Mouse (Mus musculus) stomach, postnatal 0 days (tissue): ENCODE results near the gene Impg1. TPM values are rescaled to one million over a fixed set of nuclear protein-coding genes. Genes with fewer than 3 reads are reported as not detected.
A peak's percentile ranks its signal among the peaks of the same experiment; 100 is the strongest.

ENCODE experiments used
- ATAC-seq: fragments of 200-750 bp; cut with Nextera tagmentation; 2 replicates; pipeline ENCODE4 v1.8.0; 2017; ENCODE audit not compliant: low FRiP score, low TSS enrichment
- DNase-seq: peaks from one replicate; pipeline ENCODE4 v3.0.0-alpha.2; 2016; ENCODE audit warnings: low spot score
- H3K27ac ChIP-seq: fragments of 300-500 bp; sonication (generic); replicated peaks from 2 replicates; pipeline ENCODE4 v1.5.1; 2014; ENCODE audit warnings: mild to moderate bottlenecking, control low read depth
- H3K27me3 ChIP-seq: fragments of 300-500 bp; sonication (generic); 2 replicates; pipeline ENCODE4 v1.6.1; 2014; ENCODE audit warnings: low read length; ENCODE audit not compliant: control insufficient read depth, insufficient read depth
- H3K36me3 ChIP-seq: fragments of 300-500 bp; sonication (generic); 2 replicates; pipeline ENCODE4 v1.6.1; 2014; ENCODE audit warnings: low read length, mixed read lengths; ENCODE audit not compliant: control insufficient read depth, insufficient read depth
- H3K4me1 ChIP-seq: fragments of 300-500 bp; sonication (generic); replicated peaks from 2 replicates; pipeline ENCODE4 v1.6.1; 2014; ENCODE audit warnings: antibody characterized with exemption; ENCODE audit not compliant: control insufficient read depth, insufficient read depth
- H3K4me2 ChIP-seq: fragments of 300-500 bp; sonication (generic); replicated peaks from 2 replicates; pipeline ENCODE4 v1.6.1; 2014; ENCODE audit warnings: low read depth, mild to moderate bottlenecking, control low read depth, moderate library complexity
- H3K4me3 ChIP-seq: fragments of 300-500 bp; sonication (generic); 2 replicates; pipeline ENCODE4 v1.5.1; 2014; ENCODE audit warnings: low read depth, low read length, control low read depth
- H3K9ac ChIP-seq: fragments of 300-500 bp; sonication (generic); 2 replicates; pipeline ENCODE4 v1.6.1; 2014; ENCODE audit warnings: mild to moderate bottlenecking, low read length, control low read depth, mixed read lengths
- H3K9me3 ChIP-seq: fragments of 300-500 bp; sonication (generic); 2 replicates; pipeline ENCODE4 v1.6.1; 2016; ENCODE audit warnings: low read length; ENCODE audit not compliant: control insufficient read depth
- CTCF ChIP-seq: IDR thresholded peaks from 2 replicates; pipeline ENCODE4 v1.5.1; 2016; ENCODE audit warnings: antibody characterized with exemption, low read depth, mild to moderate bottlenecking, moderate library complexity
- EP300 ChIP-seq: optimal IDR thresholded peaks from 2 replicates; pipeline ENCODE3; 2016; ENCODE audit warnings: antibody characterized with exemption
- WGBS: fragments of 180-500 bp; shearing (Covaris S2); extraction: QIAGEN DNeasy Blood & Tissue Kit; methylation state at CpG from one replicate; pipeline ENCODE4 v1.1.7; 2014; 5-methylcytosine and 5-hydroxymethylcytosine counted together
- polyA plus RNA-seq: library from polyadenylated mRNA; unstranded; fragments of >200 nt; fragmentation: Nextera tagmentation; extraction: Ambion mirVana; gene quantifications from 2 replicates; pipeline ENCODE4 v1.2.1, GENCODE M21; 2015

Impg1 gene
- polyA plus RNA-seq, 1 experiment from 2014 or later: 0.59 TPM

GRCm38 (mm10) chr9:80367520-80368204 is 97.6 kb downstream of the Impg1 start:
- no peaks in the 10 kb centered on the region for H3K36me3 ChIP-seq
- no peak overlapping the region for H3K4me3 ChIP-seq
- no peaks in the 10 kb centered on the region for H3K4me1 ChIP-seq
- H3K4me2 ChIP-seq: no peak overlapping the region
- no peaks in the 10 kb centered on the region for H3K9me3 ChIP-seq
- no peak for TF ChIP-seq CTCF
- no peak for TF ChIP-seq EP300
- no peaks in the 10 kb centered on the region for H3K27me3 ChIP-seq
- no peak overlapping the region for H3K9ac ChIP-seq
- 91% methylated on average over 2 of the region's 2 CpGs for WGBS
- H3K27ac ChIP-seq: no peak overlapping the region
- ATAC-seq: no peak
- no peak for DNase-seq

GRCm38 (mm10) chr9:80360063-80360462 is 105.2 kb downstream of the Impg1 start:
- Histone ChIP-seq H3K9ac (no peak overlapping the region), H3K27me3 (no peaks in the 10 kb centered on the region), H3K36me3 (no peaks in the 10 kb centered on the region), H3K4me1 (no peaks in the 10 kb centered on the region), H3K9me3 (no peaks in the 10 kb centered on the region), H3K27ac (no peak overlapping the region), H3K4me3 (no peak overlapping the region), H3K4me2 (no peak overlapping the region)
- TF ChIP-seq EP300: no peak
- no peak for TF ChIP-seq CTCF
- DNase-seq: no peak
- ATAC-seq: no peak

DNA sequence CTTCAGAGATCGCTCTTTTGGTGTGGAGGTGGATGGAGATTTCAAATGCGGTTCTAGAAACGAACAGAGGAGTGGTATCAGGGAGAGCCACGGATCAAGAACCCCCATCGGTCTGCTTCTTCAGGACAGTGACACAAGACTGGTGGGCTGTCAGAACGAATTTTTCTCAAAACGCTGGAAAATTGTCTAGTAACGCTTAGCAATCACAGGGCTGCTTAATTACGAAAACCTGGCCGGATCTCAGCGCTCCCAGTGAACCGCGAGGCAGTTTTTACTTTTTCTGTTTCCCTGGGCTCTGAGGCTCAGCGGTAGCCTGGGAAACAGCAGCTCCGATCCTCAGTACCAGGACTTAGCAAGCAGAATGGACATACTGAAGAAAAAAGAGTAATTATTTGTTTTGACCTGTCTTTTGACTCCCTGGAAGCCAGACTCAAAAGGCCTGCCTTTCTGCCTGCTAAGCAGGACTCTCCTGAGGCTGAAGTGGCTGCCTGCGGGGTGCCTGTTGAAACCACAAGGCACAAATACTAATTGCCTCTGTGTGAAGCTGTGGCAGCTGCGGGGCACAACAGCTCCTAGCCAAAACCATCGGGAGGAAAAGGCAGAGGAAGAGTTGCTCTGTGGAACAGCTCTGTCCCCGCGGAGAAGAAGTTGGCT is 113.5 kb downstream of the Impg1 start:
- DNase-seq (no peak), ATAC-seq (no peak)
- Histone ChIP-seq H3K4me2 (peak overlapping the region; percentile 23; the same call in 1 of the 2 replicates), H3K4me3 (no peak overlapping the region), H3K27me3 (no peaks in the 10 kb centered on the region), H3K36me3 (no peaks in the 10 kb centered on the region), H3K4me1 (no peaks in the 10 kb centered on the region), H3K9ac (no peak overlapping the region), H3K9me3 (no peaks in the 10 kb centered on the region), H3K27ac (no peak overlapping the region)
- TF ChIP-seq EP300 (no peak), CTCF (no peak)
- WGBS: 46% methylated on average over 20 of the region's 20 CpGs

GRCm38 (mm10) chr9:80351295-80351677 is 114.0 kb downstream of the Impg1 start:
- no peak overlapping the region for H3K9ac ChIP-seq
- no peaks in the 10 kb centered on the region for H3K27me3 ChIP-seq
- H3K4me1 ChIP-seq: no peaks in the 10 kb centered on the region
- H3K36me3 ChIP-seq: no peaks in the 10 kb centered on the region
- H3K9me3 ChIP-seq: no peaks in the 10 kb centered on the region
- H3K4me2 ChIP-seq: peak overlapping the region; percentile 23; the same call in 1 of the 2 replicates
- no peak overlapping the region for H3K27ac ChIP-seq
- ATAC-seq (no peak), DNase-seq (no peak)
- WGBS: 58% methylated on average over 7 of the region's 7 CpGs
- H3K4me3 ChIP-seq: no peak overlapping the region
- TF ChIP-seq CTCF: no peak
- TF ChIP-seq EP300: no peak

GRCm38 (mm10) chr9:80344451-80345000 is 120.8 kb downstream of the Impg1 start:
- no peaks in the 10 kb centered on the region for H3K27me3 ChIP-seq
- H3K4me1 ChIP-seq: no peaks in the 10 kb centered on the region
- no peak overlapping the region for H3K27ac ChIP-seq
- 79% methylated on average over 6 of the region's 6 CpGs for WGBS
- DNase-seq: no peak
- no peak overlapping the region for H3K9ac ChIP-seq
- no peak overlapping the region for H3K4me2 ChIP-seq
- no peak for TF ChIP-seq EP300
- no peak for TF ChIP-seq CTCF
- H3K9me3 ChIP-seq: no peaks in the 10 kb centered on the region
- H3K4me3 ChIP-seq: no peak overlapping the region
- no peaks in the 10 kb centered on the region for H3K36me3 ChIP-seq
- no peak for ATAC-seq

DNA sequence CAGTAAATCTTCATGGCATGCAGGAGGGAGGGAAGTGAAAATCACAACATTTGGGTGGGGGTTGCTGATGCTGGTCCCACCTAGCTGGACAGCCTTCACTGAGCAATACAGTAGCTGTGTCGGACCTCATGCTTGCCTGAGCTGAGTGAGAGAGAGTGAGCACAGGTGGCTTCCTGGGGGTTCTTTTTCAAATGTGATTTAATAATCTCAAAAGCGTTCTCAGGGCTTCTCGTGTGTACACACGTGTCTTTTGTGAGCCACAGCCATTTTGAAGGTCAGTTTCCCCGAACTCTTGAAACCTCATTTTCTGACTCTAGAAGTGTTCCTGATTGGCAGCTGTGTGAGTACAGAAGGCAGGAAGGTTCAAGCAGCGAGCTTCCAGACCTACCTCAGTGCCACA is 122.8 kb downstream of the Impg1 start:
- DNase-seq (no peak), ATAC-seq (no peak)
- H3K9me3 ChIP-seq: no peaks in the 10 kb centered on the region
- 90% methylated on average over 6 of the region's 6 CpGs for WGBS
- TF ChIP-seq CTCF (no peak), EP300 (no peak)
- H3K27ac ChIP-seq: no peak overlapping the region
- H3K4me3 ChIP-seq: no peak overlapping the region
- no peak overlapping the region for H3K4me2 ChIP-seq
- H3K27me3 ChIP-seq: no peaks in the 10 kb centered on the region
- H3K9ac ChIP-seq: no peak overlapping the region
- H3K36me3 ChIP-seq: no peaks in the 10 kb centered on the region
- H3K4me1 ChIP-seq: no peaks in the 10 kb centered on the region
